Mouse (Mus musculus): ENCODE measurements around the gene Sox13. TPM values are rescaled to one million over a fixed set of nuclear protein-coding genes. Genes with fewer than 3 reads are reported as not detected.

Sox13 gene
- total RNA-seq, 4 experiments from 2014 or later: 8.0 to 12.5 (median 11.4) TPM

- no peak for DNase-seq (ENCODE audit: low spot score in 2 of 2)
These were observed 91.3 kb downstream of the Sox13 start for GRCm38 (mm10) chr1:133332656-133333430.

Other genes starting within 250 kb of the Sox13 start
- gene Golt1a, start 114.6 kb downstream of the Sox13 start, total RNA-seq (2022): 1 to 10 TPM in 3 of 4 experiments, under 1 TPM in 1; 0.28 to 4.8 (median 2.4) TPM
- not detected for gene Kiss1, start 102.5 kb downstream of the Sox13 start, total RNA-seq (2022)
- gene Ren1, start 73.9 kb downstream of the Sox13 start, total RNA-seq (2022): not detected
- gene Etnk2, start 60.8 kb downstream of the Sox13 start, total RNA-seq (2022): 1 to 10 TPM; 7.1 to 9.9 (median 7.9) TPM
- gene Snrpe, start 185.9 kb upstream of the Sox13 start, total RNA-seq (2022): 10 to 100 TPM; 55.0 to 65.3 (median 63.9) TPM
- 1 to 10 TPM; 7.0 to 9.4 (median 7.3) TPM for gene Zbed6, start 236.5 kb upstream of the Sox13 start, total RNA-seq (2022)
- 10 to 100 TPM; 22.9 to 26.3 (median 25.1) TPM for gene Gm38394, start 236.9 kb upstream of the Sox13 start, total RNA-seq (2022)